Mouse (Mus musculus) CH12.LX (cell line): ENCODE measurements around the gene Nek6. TPM values are rescaled to one million over a fixed set of nuclear protein-coding genes. Genes with fewer than 3 reads are reported as not detected.

ENCODE experiments used
- DNase-seq: peaks from one replicate; pipeline ENCODE4 v3.0.0-alpha.2; 2013; ENCODE audit errors: extremely low read depth
- H3K27ac ChIP-seq: 2 replicates; pipeline ENCODE4 v1.5.1; 2012; ENCODE audit warnings: low read depth, mild to moderate bottlenecking, control low read depth, moderate library complexity; ENCODE audit not compliant: insufficient read depth
- H3K27me3 ChIP-seq: replicated peaks from 2 replicates; pipeline ENCODE3; 2012; ENCODE audit warnings: inconsistent platforms
- H3K36me3 ChIP-seq, 2 experiments: replicated peaks in 1 of 2; 2 replicates each; pipeline versions ENCODE3 to v1.6.1; 2012; ENCODE audit warnings: inconsistent platforms in 1 of 2, low read length in 1 of 2, mild to moderate bottlenecking in 1 of 2, mixed read lengths in 1 of 2, moderate library complexity in 1 of 2; ENCODE audit not compliant: control insufficient read depth in 1 of 2, insufficient read depth in 1 of 2
- H3K4me1 ChIP-seq, 2 experiments: 2 replicates each; pipeline ENCODE4 v1.6.1; 2012; ENCODE audit warnings: inconsistent platforms in 1 of 2, moderate library complexity in 1 of 2; ENCODE audit not compliant: insufficient read depth in 2 of 2, control insufficient read depth in 1 of 2
- H3K4me2 ChIP-seq: 2 replicates; pipeline ENCODE4 v1.6.1; 2012; ENCODE audit warnings: low read depth, mild to moderate bottlenecking, control low read depth; ENCODE audit not compliant: poor library complexity, insufficient read depth, severe bottlenecking
- H3K4me3 ChIP-seq, 3 experiments: fragments of 150-350 bp in 1 of 3; sonication (generic) in 1 of 3; replicated peaks in 1 of 3; 2 replicates each; pipeline versions ENCODE3 to v1.5.1; 2011 to 2012; ENCODE audit warnings: low read depth in 2 of 3, low read length in 2 of 3, mild to moderate bottlenecking in 2 of 3, moderate library complexity in 2 of 3, control low read depth in 1 of 3, improper control_type of control experiment in 1 of 3, inconsistent platforms in 1 of 3, mixed read lengths in 1 of 3; ENCODE audit not compliant: poor library complexity in 1 of 3
- H3K79me2 ChIP-seq: replicated peaks from 2 replicates; pipeline ENCODE4 v1.6.1; 2012; ENCODE audit warnings: mild to moderate bottlenecking, moderate library complexity; ENCODE audit not compliant: control insufficient read depth, poor library complexity, insufficient read depth, severe bottlenecking; ENCODE audit errors: extremely low read depth
- H3K9ac ChIP-seq: 2 replicates; pipeline ENCODE4 v1.6.1; 2012; ENCODE audit warnings: low read depth, mild to moderate bottlenecking, control low read depth, moderate library complexity; ENCODE audit not compliant: insufficient read depth
- H3K9me3 ChIP-seq: replicated peaks from 2 replicates; pipeline ENCODE3; 2012; ENCODE audit warnings: low read length, inconsistent platforms, mixed read lengths
- BHLHE40 ChIP-seq: IDR thresholded peaks from 2 replicates; pipeline ENCODE4 v1.6.1; 2011; ENCODE audit warnings: mild to moderate bottlenecking, low read depth, low read length, improper control_type of control experiment
- CTCF ChIP-seq, 2 experiments: IDR thresholded peaks in 1 of 2; conservative IDR thresholded peaks in 1 of 2; 2 replicates each; pipeline ENCODE4 v1.5.1; 2011 to 2012; ENCODE audit warnings: low read depth in 2 of 2, low read length in 2 of 2, improper control_type of control experiment in 1 of 2, inconsistent platforms in 1 of 2, mild to moderate bottlenecking in 1 of 2, moderate library complexity in 1 of 2
- E2F4 ChIP-seq: IDR thresholded peaks from 2 replicates; pipeline ENCODE4 v1.6.1; 2011; ENCODE audit warnings: low read depth, low read length, improper control_type of control experiment; ENCODE audit not compliant: insufficient replicate concordance
- GABPA ChIP-seq: IDR thresholded peaks from 2 replicates; pipeline ENCODE4 v1.6.1; 2012; ENCODE audit warnings: low read depth, low read length, improper control_type of control experiment, inconsistent platforms; ENCODE audit not compliant: insufficient replicate concordance
- HCFC1 ChIP-seq: IDR thresholded peaks from 2 replicates; pipeline ENCODE4 v1.6.1; 2012; ENCODE audit warnings: low read depth, mild to moderate bottlenecking, inconsistent platforms, low read length, improper control_type of control experiment
- JUN ChIP-seq: IDR thresholded peaks from 2 replicates; pipeline ENCODE4 v1.6.1; 2011; ENCODE audit warnings: low read depth, mild to moderate bottlenecking, low read length, improper control_type of control experiment, moderate library complexity; ENCODE audit not compliant: insufficient read depth
- KAT2A ChIP-seq: IDR thresholded peaks from 2 replicates; pipeline ENCODE4 v1.6.1; 2012; ENCODE audit warnings: low read length, improper control_type of control experiment, inconsistent platforms; ENCODE audit not compliant: insufficient replicate concordance
- MEF2A ChIP-seq: IDR thresholded peaks from 2 replicates; pipeline ENCODE4 v1.6.1; 2014; ENCODE audit warnings: low read depth, mild to moderate bottlenecking, inconsistent platforms, low read length, improper control_type of control experiment, borderline replicate concordance
- NRF1 ChIP-seq: IDR thresholded peaks from 2 replicates; pipeline ENCODE4 v1.6.1; 2014; ENCODE audit warnings: low read depth, mild to moderate bottlenecking, inconsistent platforms, low read length, improper control_type of control experiment, moderate library complexity
- POLR2A ChIP-seq: IDR thresholded peaks from 2 replicates; pipeline ENCODE4 v1.6.1; 2011; ENCODE audit warnings: low read depth, mild to moderate bottlenecking, improper control_type of control experiment, low read length
- POLR2AphosphoS2 ChIP-seq: IDR thresholded peaks from 2 replicates; pipeline ENCODE4 v1.6.1; 2011; ENCODE audit warnings: low read depth, low read length, improper control_type of control experiment
- RAD21 ChIP-seq: IDR thresholded peaks from 2 replicates; pipeline ENCODE4 v1.6.1; 2011; ENCODE audit warnings: low read depth, mild to moderate bottlenecking, low read length, improper control_type of control experiment, moderate library complexity
- RCOR1 ChIP-seq: conservative IDR thresholded peaks from 2 replicates; pipeline ENCODE4 v1.6.1; 2012; ENCODE audit warnings: low read depth, mild to moderate bottlenecking, inconsistent platforms, low read length, improper control_type of control experiment
- SIN3A ChIP-seq: IDR thresholded peaks from 2 replicates; pipeline ENCODE4 v1.6.1; 2012; ENCODE audit warnings: low read length, improper control_type of control experiment, inconsistent platforms
- ZNF384 ChIP-seq: IDR thresholded peaks from 2 replicates; pipeline ENCODE4 v1.6.1; 2012; ENCODE audit warnings: low read depth, low read length, improper control_type of control experiment, inconsistent platforms
- dilution Hi-C: fragments of 300-500 bp; cut with MboI; formaldehyde crosslinking; loops from 2 replicates; pipeline ENCODE4 v1.14.3; 2020; ENCODE audit warnings: low sequenced_read_pairs; ENCODE audit not compliant: extremely low pct_unique_long_range_greater_than_20kb, extremely low pct_ligation_motif_present
- in situ Hi-C: fragments of 300-500 bp; cut with MboI; formaldehyde crosslinking; loops from 3 replicates; pipeline ENCODE4 v1.14.3; 2019; ENCODE audit warnings: low sequenced_read_pairs, low pct_ligation_motif_present, low pct_unique_long_range_greater_than_20kb, mixed read lengths
- polyA plus RNA-seq: library from polyadenylated mRNA; unstranded; fragments of >175 nt; gene quantifications from 2 replicates; pipeline ENCODE4 v1.2.1, GENCODE M21; 2012; ENCODE audit warnings: low read depth; ENCODE audit not compliant: insufficient read length
- total RNA-seq, 2 experiments: library from RNA; depleted of rRNA; stranded (reverse); fragments of 300-350 nt in 1 of 2; fragments of >200 nt in 1 of 2; gene quantifications; 2 replicates each; pipeline ENCODE4 v1.2.3; 2012 to 2014

Nek6 gene
- total and polyA plus RNA-seq, 3 experiments: 31.0 to 39.9 (median 36.7) TPM

DNA sequence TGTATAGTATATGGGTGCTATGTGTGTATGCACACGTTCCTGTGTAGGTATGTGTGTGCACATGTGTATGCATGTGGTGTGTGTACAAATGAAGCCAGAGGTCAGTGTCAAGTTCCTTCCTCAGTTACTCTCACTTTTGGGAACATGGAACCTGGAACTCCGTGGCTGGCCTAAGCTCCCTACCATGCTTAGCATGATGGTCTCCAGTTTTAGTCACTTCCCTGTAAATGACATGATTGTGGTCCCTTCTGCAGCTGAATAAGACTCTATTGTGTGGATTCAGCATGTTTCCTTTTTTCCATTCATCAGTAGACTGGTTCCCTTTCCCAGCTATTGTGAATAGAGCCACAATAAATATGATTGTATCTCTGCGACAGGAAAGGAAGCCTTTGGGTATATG lies 31.9 kb upstream of the Nek6 start:
- H3K36me3 ChIP-seq: no peaks in the 10 kb centered on the region
- TF ChIP-seq SIN3A: no peak
- DNase-seq: no peak
- no peak overlapping the region for H3K4me2 ChIP-seq
- H3K79me2 ChIP-seq: no peaks in the 10 kb centered on the region
- no peak overlapping the region for H3K27ac ChIP-seq
- H3K9ac ChIP-seq: no peak overlapping the region
- peaks cover 2% of the 10 kb centered on the region for H3K9me3 ChIP-seq
- dilution Hi-C loops: no loop called here
- in situ Hi-C loops: no loop called here
- peaks cover 7 to 31% of the 10 kb centered on the region in 2 experiments for H3K4me1 ChIP-seq
- H3K27me3 ChIP-seq: no peaks in the 10 kb centered on the region
- H3K4me3 ChIP-seq: no peak overlapping the region

- Histone ChIP-seq H3K4me2 (no peak overlapping the region), H3K27ac (no peak overlapping the region), H3K4me1 (peaks cover 7 to 31% of the 10 kb centered on the region in 2 experiments), H3K36me3 (no peaks in the 10 kb centered on the region), H3K27me3 (no peaks in the 10 kb centered on the region), H3K9me3 (peaks cover 2% of the 10 kb centered on the region), H3K4me3 (no peak overlapping the region), H3K79me2 (no peaks in the 10 kb centered on the region), H3K9ac (no peak overlapping the region)
- dilution Hi-C loops (no loop called here), in situ Hi-C loops (no loop called here)
- no peak for TF ChIP-seq KAT2A
- DNase-seq: no peak
Measured at GRCm38 (mm10) chr2:38481166-38481778, 30.2 kb upstream of the Nek6 start.

- Histone ChIP-seq H3K9ac (no peak overlapping the region), H3K27me3 (no peaks in the 10 kb centered on the region), H3K79me2 (no peaks in the 10 kb centered on the region), H3K27ac (no peak overlapping the region), H3K4me2 (no peak overlapping the region), H3K36me3 (no peaks in the 10 kb centered on the region), H3K9me3 (peaks cover 2% of the 10 kb centered on the region), H3K4me1 (peaks cover 7 to 26% of the 10 kb centered on the region in 2 experiments), H3K4me3 (no peak overlapping the region)
- no peak for DNase-seq
- in situ Hi-C loops (no loop called here), dilution Hi-C loops (no loop called here)
- TF ChIP-seq POLR2A (no peak), HCFC1 (no peak), CTCF (conservative IDR thresholded peaks at IDR 0.05 in 1 of 2, IDR thresholded peaks at IDR 0.05 in 1 of 2; ENCODE audit: low read depth in 2 of 2, low read length in 2 of 2) (peak in 1 of 2 experiments; percentile 36; a peak in 2 of 4 replicates), NRF1 (no peak), RCOR1 (no peak), GABPA (no peak), RAD21 (peak; percentile 6), POLR2AphosphoS2 (no peak), E2F4 (no peak), ZNF384 (no peak), MEF2A (no peak), JUN (no peak), BHLHE40 (no peak)
Measured at GRCm38 (mm10) chr2:38482122-38482521, 29.3 kb upstream of the Nek6 start.
